Mouse (Mus musculus) limb, embryonic 14.5 days (tissue): ENCODE results near the gene Adcy3. TPM values are rescaled to one million over a fixed set of nuclear protein-coding genes. Genes with fewer than 3 reads are reported as not detected.
"Not testable (repeated sequence)": the region's sequence is repeated elsewhere in the genome, so short reads cannot be mapped to it uniquely, and the experiment has no call there.

Experiments used
- ATAC-seq: fragments of 200-750 bp; cut with Nextera tagmentation; 2 replicates; pipeline ENCODE4 v1.8.0; 2017; ENCODE audit warnings: low read depth, moderate number of reproducible peaks, moderate TSS enrichment; ENCODE audit not compliant: low FRiP score
- DNase-seq: peaks from one replicate; pipeline ENCODE4 v3.0.0-alpha.2; 2015; ENCODE audit warnings: low spot score
- H3K27ac ChIP-seq: fragments of 300-500 bp; sonication (generic); replicated peaks from 2 replicates; pipeline ENCODE4 v1.5.1; 2014; ENCODE audit warnings: low read depth, mild to moderate bottlenecking, low read length, moderate library complexity, mixed read lengths
- H3K27me3 ChIP-seq: fragments of 300-500 bp; sonication (generic); 2 replicates; pipeline ENCODE4 v1.6.1; 2014; ENCODE audit warnings: low read length, mixed read lengths; ENCODE audit not compliant: control insufficient read depth, insufficient read depth
- H3K36me3 ChIP-seq: fragments of 300-500 bp; sonication (generic); 2 replicates; pipeline ENCODE4 v1.6.1; 2014; ENCODE audit warnings: mild to moderate bottlenecking, low read length, moderate library complexity, mixed read lengths; ENCODE audit not compliant: control insufficient read depth, insufficient read depth
- H3K4me1 ChIP-seq: fragments of 300-500 bp; sonication (generic); 2 replicates; pipeline ENCODE4 v1.6.1; 2014; ENCODE audit warnings: antibody characterized with exemption, low read length, mixed read lengths; ENCODE audit not compliant: control insufficient read depth, insufficient read depth
- H3K4me2 ChIP-seq: fragments of 300-500 bp; sonication (generic); replicated peaks from 2 replicates; pipeline ENCODE4 v1.6.1; 2014; ENCODE audit warnings: low read depth, mild to moderate bottlenecking, low read length, moderate library complexity; ENCODE audit not compliant: severe bottlenecking
- H3K4me3 ChIP-seq: fragments of 300-500 bp; sonication (generic); replicated peaks from 2 replicates; pipeline ENCODE4 v1.5.1; 2014; ENCODE audit warnings: low read length
- H3K9ac ChIP-seq: fragments of 300-500 bp; sonication (generic); 2 replicates; pipeline ENCODE4 v1.6.1; 2014; ENCODE audit warnings: mild to moderate bottlenecking, low read depth, low read length, moderate library complexity; ENCODE audit not compliant: severe bottlenecking
- H3K9me3 ChIP-seq: fragments of 300-500 bp; sonication (generic); 2 replicates; pipeline ENCODE4 v1.6.1; 2016; ENCODE audit warnings: low read length; ENCODE audit not compliant: control insufficient read depth
- POLR2A ChIP-seq: fragments of 200-500 bp; IDR thresholded peaks from 2 replicates; pipeline ENCODE4 v1.8.0; 2012; ENCODE audit warnings: inconsistent platforms, mild to moderate bottlenecking, moderate library complexity, borderline replicate concordance; ENCODE audit not compliant: insufficient read depth, insufficient read length; ENCODE audit errors: extremely low read depth
- WGBS: fragments of 180-500 bp; shearing (Covaris S2); extraction: QIAGEN DNeasy Blood & Tissue Kit; methylation state at CpG from one replicate; pipeline ENCODE4 v1.1.7; 2014; 5-methylcytosine and 5-hydroxymethylcytosine counted together
- polyA plus RNA-seq, 2 experiments: library from polyadenylated mRNA; depleted of rRNA in 1 of 2; stranded (reverse) in 1 of 2; unstranded in 1 of 2; fragments of >200 nt; fragmentation: Nextera tagmentation in 1 of 2; extraction: Ambion mirVana in 1 of 2; gene quantifications; 2 replicates each; pipeline versions ENCODE4 v1.2.1 to v1.2.3; 2012 to 2014

The Adcy3 gene
- polyA plus RNA-seq, 2 experiments: 11.5 to 15.5 TPM

GRCm38 (mm10) chr12:4237481-4237880 lies 104.6 kb downstream of the Adcy3 start:
- Histone ChIP-seq H3K9ac (no peak overlapping the region), H3K4me2 (no peak overlapping the region), H3K9me3 (no peaks in the 10 kb centered on the region), H3K36me3 (peaks cover 5% of the 10 kb centered on the region; the same call in 1 of the 2 replicates), H3K27ac (no peak overlapping the region), H3K27me3 (no peaks in the 10 kb centered on the region), H3K4me1 (peaks cover 4% of the 10 kb centered on the region; the same call in 1 of the 2 replicates), H3K4me3 (no peak overlapping the region)
- 95% methylated on average over 15 of the region's 15 CpGs for WGBS
- DNase-seq (no peak), ATAC-seq (no peak)
- no peak for TF ChIP-seq POLR2A

GRCm38 (mm10) chr12:4240281-4240680 lies 107.4 kb downstream of the Adcy3 start:
- H3K4me3 ChIP-seq, H3K36me3 ChIP-seq, H3K27me3 ChIP-seq, DNase-seq, ATAC-seq, H3K9ac ChIP-seq, H3K4me2 ChIP-seq, H3K27ac ChIP-seq, H3K4me1 ChIP-seq, H3K9me3 ChIP-seq: not testable (repeated sequence)
- WGBS: 77% methylated on average over 8 of the region's 8 CpGs

- no peak overlapping the region for H3K27ac ChIP-seq
- H3K4me3 ChIP-seq: no peak overlapping the region
- no peak for ATAC-seq
- DNase-seq: no peak
- H3K36me3 ChIP-seq: peaks cover 8% of the 10 kb centered on the region
- H3K9ac ChIP-seq: no peak overlapping the region
- no peaks in the 10 kb centered on the region for H3K9me3 ChIP-seq
- no peaks in the 10 kb centered on the region for H3K27me3 ChIP-seq
- H3K4me2 ChIP-seq: no peak overlapping the region
- TF ChIP-seq POLR2A: no peak
- WGBS: 89% methylated on average over 2 of the region's 2 CpGs
- no peaks in the 10 kb centered on the region for H3K4me1 ChIP-seq
These were observed 110.9 kb downstream of the Adcy3 start for GRCm38 (mm10) chr12:4243805-4244204.

GRCm38 (mm10) chr12:4245742-4246141 lies 112.8 kb downstream of the Adcy3 start:
- Histone ChIP-seq H3K9ac (no peak overlapping the region), H3K27me3 (no peaks in the 10 kb centered on the region), H3K9me3 (no peaks in the 10 kb centered on the region), H3K4me3 (no peak overlapping the region), H3K4me1 (no peaks in the 10 kb centered on the region), H3K36me3 (peaks cover 9% of the 10 kb centered on the region), H3K4me2 (no peak overlapping the region), H3K27ac (no peak overlapping the region)
- no peak for ATAC-seq
- DNase-seq: no peak
- WGBS: 82% methylated on average over 10 of the region's 10 CpGs
- TF ChIP-seq POLR2A: no peak

- Histone ChIP-seq H3K4me1 (no peaks in the 10 kb centered on the region), H3K27me3 (no peaks in the 10 kb centered on the region), H3K4me2 (no peak overlapping the region), H3K9ac (no peak overlapping the region), H3K27ac (no peak overlapping the region), H3K4me3 (no peak overlapping the region), H3K9me3 (no peaks in the 10 kb centered on the region), H3K36me3 (peaks cover 40% of the 10 kb centered on the region)
- WGBS: 88% methylated on average over 6 of the region's 6 CpGs
- no peak for TF ChIP-seq POLR2A
- DNase-seq (no peak), ATAC-seq (no peak)
These were observed 116.9 kb downstream of the Adcy3 start for GRCm38 (mm10) chr12:4249786-4250185.

GRCm38 (mm10) chr12:4252742-4253655 lies 120.1 kb downstream of the Adcy3 start:
- 92% methylated on average over 16 of the region's 16 CpGs for WGBS
- TF ChIP-seq POLR2A: no peak
- Histone ChIP-seq H3K4me3 (no peak overlapping the region), H3K4me1 (no peaks in the 10 kb centered on the region), H3K36me3 (peaks cover 44% of the 10 kb centered on the region), H3K27me3 (no peaks in the 10 kb centered on the region), H3K4me2 (no peak overlapping the region), H3K9me3 (no peaks in the 10 kb centered on the region), H3K27ac (no peak overlapping the region), H3K9ac (no peak overlapping the region)
- ATAC-seq (no peak), DNase-seq (no peak)

Other genes with a start within 250 kb of the Adcy3 start
- gene Pomc, start 178.2 kb upstream of the Adcy3 start, polyA plus RNA-seq (2012; rRNA removed): 2.6 and 2.7 TPM in 2 replicates
- gene Pomc, start 178.2 kb upstream of the Adcy3 start, polyA plus RNA-seq (2014; fragmentation: Nextera tagmentation; extraction: Ambion mirVana): 2.5 and 3.0 TPM in 2 replicates
- gene Efr3b, start 94.2 kb upstream of the Adcy3 start, polyA plus RNA-seq (2012; rRNA removed): 6.2 and 6.8 TPM in 2 replicates
- 3.5 TPM in 2 replicates for gene Efr3b, start 94.2 kb upstream of the Adcy3 start, polyA plus RNA-seq (2014; fragmentation: Nextera tagmentation; extraction: Ambion mirVana)
- 12.4 and 13.7 TPM in 2 replicates for gene Dnajc27, start 50.5 kb upstream of the Adcy3 start, polyA plus RNA-seq (2012; rRNA removed)
- 7.6 and 8.0 TPM in 2 replicates for gene Dnajc27, start 50.5 kb upstream of the Adcy3 start, polyA plus RNA-seq (2014; fragmentation: Nextera tagmentation; extraction: Ambion mirVana)
- 4.1 and 5.3 TPM in 2 replicates for gene Ptrhd1, start 100.9 kb downstream of the Adcy3 start, polyA plus RNA-seq (2012; rRNA removed)
- gene Ptrhd1, start 100.9 kb downstream of the Adcy3 start, polyA plus RNA-seq (2014; fragmentation: Nextera tagmentation; extraction: Ambion mirVana): 5.5 and 5.6 TPM in 2 replicates
- gene Cenpo, start 101.2 kb downstream of the Adcy3 start, polyA plus RNA-seq (2012; rRNA removed): 19.2 and 21.1 TPM in 2 replicates
- gene Cenpo, start 101.2 kb downstream of the Adcy3 start, polyA plus RNA-seq (2014; fragmentation: Nextera tagmentation; extraction: Ambion mirVana): 11.9 and 13.7 TPM in 2 replicates